Mouse (Mus musculus) heart, postnatal 36 days (tissue): ENCODE results near the gene Pf4. TPM values are rescaled to one million over a fixed set of nuclear protein-coding genes. Genes with fewer than 3 reads are reported as not detected.
A peak's percentile ranks its signal among the peaks of the same experiment; 100 is the strongest.
"Not testable (repeated sequence)": the region's sequence is repeated elsewhere in the genome, so short reads cannot be mapped to it uniquely, and the experiment has no call there.

Source experiments
- DNase-seq, 2 experiments: peaks; one replicate each; pipeline ENCODE4 v3.0.0; 2021 to 2022
- intact Hi-C: fragments of 180-260 bp; cut with DNase I; formaldehyde crosslinking; loops from one replicate; pipeline ENCODE4 v1.15.1; 2025
- microRNA-seq, 2 experiments: library from miRNA; unstranded; fragments of <30 nt; microRNA quantifications; one replicate each; pipeline ENCODE4 v1.2.0; 2021; ENCODE audit warnings: borderline number of aligned reads in 2 of 2
- total RNA-seq, 2 experiments: library from RNA; stranded (reverse); gene quantifications; 2 replicates each; pipeline ENCODE4 v1.2.3; 2021

Gene Pf4
- total RNA-seq, 2 experiments from 2014 or later: 32.9 to 36.9 TPM

DNA sequence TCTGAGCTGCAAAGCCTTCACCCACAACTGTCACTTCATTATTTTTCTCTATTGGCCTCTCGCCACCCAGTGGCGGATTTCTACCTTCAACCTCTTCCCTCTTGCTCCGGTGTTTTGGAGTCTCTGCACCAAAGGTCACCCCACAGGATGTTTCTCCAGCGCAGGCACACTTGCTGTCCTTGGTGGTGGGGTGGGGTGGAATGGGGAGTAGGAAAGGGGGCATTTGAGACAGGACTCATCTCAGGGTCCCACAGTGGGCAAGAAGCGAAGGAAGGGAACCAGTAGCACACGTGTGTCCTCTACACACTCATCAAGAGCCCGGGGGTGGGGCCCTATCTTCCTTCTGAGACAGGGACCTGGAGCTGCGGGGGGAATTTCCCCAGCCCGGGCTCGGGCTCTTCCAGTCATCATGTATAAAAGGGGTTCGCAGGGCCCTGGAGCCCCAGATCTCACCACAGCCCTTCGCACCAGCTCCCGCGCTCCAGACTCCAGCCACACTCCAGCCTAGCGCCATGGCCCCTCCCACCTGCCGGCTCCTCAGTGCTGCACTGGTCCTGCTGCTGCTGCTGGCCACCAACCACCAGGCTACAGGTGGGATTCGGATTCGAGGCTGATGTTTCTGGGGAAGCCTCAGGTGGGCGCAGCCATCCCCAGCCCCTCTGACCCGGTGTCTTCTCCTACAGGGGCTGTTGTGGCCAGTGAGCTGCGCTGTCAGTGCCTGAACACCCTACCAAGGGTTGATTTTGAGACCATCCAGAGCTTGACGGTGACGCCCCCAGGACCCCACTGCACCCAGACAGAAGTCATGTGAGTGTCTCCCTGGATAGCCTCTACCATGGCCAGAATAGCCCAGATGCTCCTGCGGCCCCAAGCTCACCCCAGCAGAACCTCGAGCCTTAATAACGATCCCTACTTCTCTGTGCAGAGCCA, 13.7 kb downstream of the Pf4 start, which contains the start of gene Cxcl3:
Gene Cxcl3, plus strand, starts transcription at position 445 of the 930 bp plus-strand sequence.
- intact Hi-C loops: loop anchor here (5.0 kb wide), 1 partner anchor 121 kb away; no protein-coding TSS in a partner anchor
- peak in 1 of 2 experiments; percentile 27 for DNase-seq

DNA sequence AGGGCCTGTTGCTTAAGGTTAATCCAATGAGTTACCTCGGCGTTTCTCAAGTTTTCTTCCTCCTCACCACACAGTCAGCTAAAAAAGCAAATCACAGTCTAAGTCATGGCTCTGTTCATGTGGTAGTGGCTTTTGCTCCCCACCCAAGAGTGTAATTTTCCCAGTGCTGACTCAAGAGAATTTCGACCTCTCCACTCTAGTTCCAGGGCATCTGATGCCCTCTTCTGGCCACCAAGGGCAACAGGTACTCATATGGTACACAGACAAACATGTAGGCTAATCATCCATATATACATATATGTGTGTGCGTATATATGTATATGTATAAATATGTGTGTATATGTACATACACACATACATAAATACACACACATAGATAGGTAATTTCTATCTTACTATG, 15.9 kb downstream of the Pf4 start:
- no peak for DNase-seq
- intact Hi-C loops: loop anchor here (2.0 to 5.0 kb wide), 2 partner anchors 119 to 127 kb away; no protein-coding TSS in a partner anchor

DNA sequence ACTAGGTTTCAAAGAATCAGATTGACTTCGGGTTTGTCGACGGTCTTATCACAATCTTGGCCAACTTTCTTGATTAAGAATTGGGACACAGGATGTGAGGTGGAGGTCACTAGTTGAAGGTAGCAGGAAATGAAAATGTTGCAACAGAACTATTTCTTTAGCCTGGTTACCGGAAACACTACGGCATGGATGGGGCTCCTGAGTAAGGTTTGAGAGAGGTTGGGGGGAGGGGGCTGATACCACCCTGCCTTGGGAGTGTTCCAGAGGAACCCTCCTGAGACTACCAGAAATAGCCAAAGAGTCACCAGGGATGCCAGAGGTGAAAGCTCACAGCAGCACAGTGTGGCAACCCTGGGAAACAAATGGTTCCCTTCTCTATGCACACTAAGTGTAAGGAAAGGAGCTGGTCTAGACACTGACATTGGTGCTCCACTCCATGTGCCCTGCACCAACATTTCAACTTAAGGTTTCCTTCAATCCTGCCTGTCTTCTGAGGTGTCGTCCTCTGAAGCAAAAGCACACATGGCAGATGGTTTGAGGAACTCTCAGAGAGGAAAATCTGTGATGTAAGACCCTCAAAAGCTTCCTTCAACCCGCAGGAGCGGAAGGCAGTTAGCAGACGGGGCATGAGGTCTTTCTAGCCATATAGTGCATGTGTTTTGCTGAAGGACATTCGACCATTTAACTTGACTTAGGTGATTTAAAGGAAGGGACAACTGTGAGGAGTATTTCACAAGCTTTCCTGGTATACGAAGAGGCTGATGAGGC, 17.3 kb downstream of the Pf4 start:
- DNase-seq: no peak
- intact Hi-C loops: loop anchor here (2.0 to 5.0 kb wide), 2 partner anchors 118 to 129 kb away; no protein-coding TSS in a partner anchor

DNA sequence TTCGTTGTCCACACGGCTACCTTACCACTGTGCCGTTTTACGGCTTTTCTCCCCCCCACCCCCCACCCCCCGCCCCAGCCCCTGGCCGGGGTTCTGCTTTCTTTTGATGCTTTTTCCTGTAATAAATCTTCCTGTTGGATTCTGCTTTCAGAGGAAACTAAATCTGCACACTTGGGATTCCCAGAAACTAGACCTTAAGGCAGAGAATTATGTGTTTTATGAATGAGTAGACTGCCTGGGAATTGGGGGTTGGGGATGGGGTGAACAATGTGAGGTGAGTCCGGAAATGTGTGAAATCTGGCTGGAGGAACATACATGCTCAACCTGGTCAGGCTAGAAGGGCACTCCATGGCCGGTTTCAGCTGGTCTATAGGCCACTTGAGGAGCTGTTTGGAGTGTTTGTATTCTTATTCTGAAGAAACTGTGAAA, 17.9 kb downstream of the Pf4 start:
- intact Hi-C loops: no loop called here
- DNase-seq: no peak

DNA sequence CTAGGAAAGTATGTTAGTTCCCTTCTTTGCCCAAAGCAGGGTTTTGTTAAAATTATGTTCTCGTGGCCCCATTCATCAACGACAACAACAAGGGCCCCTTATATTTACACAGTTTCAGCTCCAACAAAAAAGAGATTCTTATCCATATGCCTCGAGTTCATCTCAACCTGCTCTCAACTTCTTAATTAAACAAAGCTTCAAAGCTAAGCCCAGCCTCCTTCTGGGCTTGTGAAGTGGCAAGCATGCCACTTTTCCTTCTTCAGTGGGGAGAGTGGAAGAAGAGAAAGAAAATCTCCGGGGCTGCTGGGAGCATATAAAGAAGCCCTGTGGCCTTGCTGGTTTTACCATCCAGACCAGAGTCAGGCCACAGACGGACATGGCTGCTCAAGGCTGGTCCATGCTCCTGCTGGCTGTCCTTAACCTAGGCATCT, 22.0 kb downstream of the Pf4 start, which contains the start of gene Cxcl15:
Gene Cxcl15, plus strand, starts transcription at position 340 of the 431 bp plus-strand sequence.
- DNase-seq: no peak
- intact Hi-C loops: no loop called here

DNA sequence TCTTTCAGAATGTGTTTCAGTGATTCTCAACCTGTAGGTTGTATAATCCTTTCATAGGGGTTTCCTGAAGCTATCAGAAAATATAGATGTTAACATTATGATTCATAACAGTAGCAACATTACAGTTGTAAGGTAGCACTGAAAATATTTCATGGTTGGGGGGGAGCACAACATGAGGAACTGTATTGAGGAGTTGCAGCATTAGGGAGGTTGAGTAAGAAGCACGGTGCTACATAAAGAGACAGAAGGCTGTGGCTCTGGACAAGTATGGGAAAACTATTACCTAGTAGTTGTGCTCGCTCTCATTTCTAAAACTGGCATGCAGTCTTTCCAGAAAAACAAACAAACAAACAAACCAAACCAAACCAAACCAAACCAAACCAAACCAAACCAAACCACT, 23.2 kb downstream of the Pf4 start:
- DNase-seq, intact Hi-C loops: not testable (repeated sequence)

DNA sequence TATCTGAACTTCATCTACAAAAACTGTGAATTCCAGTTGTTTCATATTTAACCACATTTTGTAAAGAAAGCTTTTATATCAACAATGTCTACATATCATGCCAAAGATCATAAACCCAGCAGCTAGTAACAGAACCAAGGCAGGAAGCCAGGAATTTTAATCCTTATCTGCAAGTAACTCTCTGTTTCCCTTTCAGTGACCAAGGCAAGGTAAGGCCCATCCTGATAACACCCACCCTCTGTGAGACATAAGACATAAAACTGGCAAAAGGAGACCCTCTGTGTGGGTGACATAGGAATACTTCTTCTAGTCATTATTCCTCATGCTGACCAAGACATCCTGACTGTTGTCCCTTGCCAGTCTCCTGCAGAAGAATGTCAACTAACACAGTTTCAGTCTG, 32.3 kb downstream of the Pf4 start:
- intact Hi-C loops: no loop called here
- no peak for DNase-seq

DNA sequence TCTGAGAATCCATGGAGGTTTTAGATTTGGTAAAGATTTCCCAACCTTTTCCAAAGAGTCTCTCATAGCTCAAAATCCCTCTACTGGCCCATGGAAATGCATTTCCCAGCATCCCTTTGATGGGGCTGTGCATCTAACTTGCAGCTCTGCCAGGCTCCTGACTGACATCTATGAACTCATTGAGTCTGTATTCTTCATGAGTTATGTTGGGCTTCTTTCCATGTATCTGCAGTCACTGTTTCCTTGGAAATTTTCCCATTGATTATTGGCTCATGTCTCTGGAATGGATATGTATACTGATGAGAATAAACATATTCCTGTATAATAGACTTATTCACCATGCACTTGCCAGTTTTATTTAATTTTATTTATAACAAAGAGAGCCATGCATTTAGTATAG, 33.8 kb downstream of the Pf4 start:
- intact Hi-C loops: no loop called here
- no peak for DNase-seq

DNA sequence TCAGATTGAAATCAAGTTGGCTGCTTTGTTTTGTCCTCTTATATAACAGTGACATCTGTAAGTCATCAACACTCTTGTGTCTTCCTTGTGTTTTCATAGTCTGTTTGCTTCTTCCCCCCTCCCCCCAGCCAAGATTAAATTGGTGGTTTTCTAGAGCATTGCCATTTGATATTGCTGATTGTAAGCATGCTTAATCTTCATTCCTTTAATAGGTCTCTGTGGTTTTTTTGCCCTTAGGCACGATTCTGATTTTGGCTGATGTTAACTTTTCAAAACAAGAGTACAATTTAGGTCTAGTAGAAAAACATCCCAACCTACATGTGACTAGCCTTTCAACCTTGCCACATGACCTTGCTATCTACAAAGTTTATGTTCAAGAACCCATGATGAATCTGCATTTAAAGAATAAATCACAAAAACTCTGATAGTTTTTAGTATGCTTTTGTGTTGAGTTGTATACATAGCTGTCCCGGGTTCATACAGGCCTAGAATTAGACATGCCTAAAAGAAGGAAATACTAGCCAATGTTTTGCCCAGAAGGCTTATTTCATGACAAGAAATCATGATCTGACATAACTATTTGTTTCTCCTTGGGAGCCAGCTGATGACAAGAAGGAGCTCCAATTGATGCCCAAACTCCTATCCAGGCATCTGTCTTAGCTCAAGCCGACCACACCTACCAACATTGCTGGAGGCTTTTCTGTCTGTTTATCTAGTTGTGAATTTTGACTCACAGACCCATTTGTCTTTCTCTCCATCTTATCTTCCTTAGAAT, 35.1 kb downstream of the Pf4 start:
- no peak for DNase-seq
- intact Hi-C loops: no loop called here

DNA sequence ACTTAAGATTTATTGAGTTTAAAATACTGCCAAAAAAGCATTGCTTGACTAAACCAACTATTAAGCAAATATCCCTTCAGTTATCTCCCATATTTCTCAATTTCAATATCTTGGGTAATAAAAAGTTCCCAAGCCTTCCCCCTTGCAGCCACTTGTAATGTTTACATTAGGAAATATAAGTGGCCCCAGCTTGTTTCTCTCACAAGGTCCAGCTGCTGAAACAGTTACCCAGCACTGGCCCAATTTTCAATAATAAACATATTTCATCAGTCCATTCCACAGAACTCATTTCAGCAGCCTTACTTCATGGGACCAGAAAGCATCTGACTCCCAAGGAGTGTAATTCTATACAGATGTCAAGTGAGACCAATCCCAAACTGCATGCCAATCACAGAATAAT, 47.5 kb downstream of the Pf4 start:
- no peak for DNase-seq
- intact Hi-C loops: no loop called here

Small RNA genes lying within 50 kb of the gene (microRNA-seq; reads per million reads assigned to microRNA genes)
- gene Gm24322: 0 reads per million in 2 experiments

Other genes starting within 250 kb of the Pf4 start
- not detected for gene 5830473C10Rik, start 211.3 kb upstream of the Pf4 start, total RNA-seq
- gene Rassf6, start 131.8 kb upstream of the Pf4 start, total RNA-seq: not detected
- under 1 TPM in 1 of 2 experiments, not detected in 1; 0.31 TPM for gene Cxcl5, start 13.1 kb upstream of the Pf4 start, total RNA-seq
- 10 to 100 TPM in 1 of 2 experiments, 1 to 10 TPM in 1; 8.7 to 11.2 TPM for gene Ppbp, start 3.9 kb upstream of the Pf4 start, total RNA-seq
- gene Cxcl3, start 13.7 kb downstream of the Pf4 start, total RNA-seq: not detected
- not detected for gene Cxcl15, start 22.1 kb downstream of the Pf4 start, total RNA-seq
- gene Cxcl1, start 118.8 kb downstream of the Pf4 start, total RNA-seq: under 1 TPM; 0.30 to 0.50 TPM
- gene Cxcl2, start 131.4 kb downstream of the Pf4 start, total RNA-seq: not detected
- 10 to 100 TPM in 1 of 2 experiments, 1 to 10 TPM in 1; 9.5 to 10.0 TPM for gene Mthfd2l, start 158.7 kb downstream of the Pf4 start, total RNA-seq